Mouse (Mus musculus) neural tube, embryonic 11.5 days (tissue): ENCODE data around the gene Uchl3. TPM values are rescaled to one million over a fixed set of nuclear protein-coding genes. Genes with fewer than 3 reads are reported as not detected.

Experiments used
- ATAC-seq: fragments of 200-750 bp; cut with Nextera tagmentation; 2 replicates; pipeline ENCODE4 v1.8.0; 2017; ENCODE audit warnings: moderate number of reproducible peaks, mild to moderate bottlenecking, moderate TSS enrichment, moderate library complexity; ENCODE audit not compliant: insufficient read depth, low FRiP score, low TSS enrichment
- DNase-seq: peaks from one replicate; pipeline ENCODE4 v3.0.0-alpha.2; 2015; ENCODE audit warnings: low spot score
- H3K27ac ChIP-seq: fragments of 300-500 bp; sonication (generic); 2 replicates; pipeline ENCODE4 v1.5.1; 2014; ENCODE audit warnings: low read depth, mild to moderate bottlenecking, low read length
- H3K27me3 ChIP-seq: fragments of 300-500 bp; sonication (generic); 2 replicates; pipeline ENCODE4 v1.6.1; 2014; ENCODE audit warnings: mild to moderate bottlenecking, low read length, mixed read lengths; ENCODE audit not compliant: control insufficient read depth, insufficient read depth
- H3K36me3 ChIP-seq: fragments of 300-500 bp; sonication (generic); 2 replicates; pipeline ENCODE4 v1.6.1; 2014; ENCODE audit warnings: mild to moderate bottlenecking, low read length, moderate library complexity, mixed read lengths; ENCODE audit not compliant: control insufficient read depth, insufficient read depth
- H3K4me1 ChIP-seq: fragments of 300-500 bp; sonication (generic); 2 replicates; pipeline ENCODE4 v1.6.1; 2014; ENCODE audit warnings: low read length, mixed read lengths; ENCODE audit not compliant: control insufficient read depth, insufficient read depth
- H3K4me2 ChIP-seq: fragments of 300-500 bp; sonication (generic); 2 replicates; pipeline ENCODE4 v1.6.1; 2014; ENCODE audit warnings: low read depth, mild to moderate bottlenecking, moderate library complexity
- H3K4me3 ChIP-seq: fragments of 300-500 bp; sonication (generic); 2 replicates; pipeline ENCODE4 v1.5.1; 2014; ENCODE audit warnings: low read depth, low read length
- H3K9ac ChIP-seq: fragments of 300-500 bp; sonication (generic); 2 replicates; pipeline ENCODE4 v1.6.1; 2014; ENCODE audit warnings: mild to moderate bottlenecking, low read length
- H3K9me3 ChIP-seq: fragments of 300-500 bp; sonication (generic); 2 replicates; pipeline ENCODE4 v1.6.1; 2016; ENCODE audit warnings: low read length; ENCODE audit not compliant: control insufficient read depth
- WGBS: fragments of 180-500 bp; shearing (Covaris S2); extraction: QIAGEN DNeasy Blood & Tissue Kit; methylation state at CpG from one replicate; pipeline ENCODE4 v1.1.7; 2014; 5-methylcytosine and 5-hydroxymethylcytosine counted together
- polyA plus RNA-seq: library from polyadenylated mRNA; unstranded; fragments of >200 nt; fragmentation: Nextera tagmentation; extraction: Ambion mirVana; gene quantifications from 2 replicates; pipeline ENCODE4 v1.2.1, GENCODE M21; 2014

The Uchl3 gene
- polyA plus RNA-seq, 1 experiment from 2014 or later: 175 TPM

GRCm38 (mm10) chr14:101630548-101630947, 23.2 kb upstream of the Uchl3 start:
- Histone ChIP-seq H3K9ac (no peak overlapping the region), H3K9me3 (no peaks in the 10 kb centered on the region), H3K36me3 (peaks cover 3% of the 10 kb centered on the region; the same call in 1 of the 2 replicates), H3K27ac (no peak overlapping the region), H3K4me2 (no peak overlapping the region), H3K4me1 (no peaks in the 10 kb centered on the region), H3K4me3 (no peak overlapping the region), H3K27me3 (no peaks in the 10 kb centered on the region)
- WGBS: 92% methylated on average over 2 of the region's 2 CpGs
- no peak for DNase-seq
- ATAC-seq: no peak

- Histone ChIP-seq H3K4me2 (no peak overlapping the region), H3K4me1 (peaks cover 4% of the 10 kb centered on the region; the same call in 1 of the 2 replicates), H3K4me3 (no peak overlapping the region), H3K36me3 (peaks cover 3% of the 10 kb centered on the region; the same call in 1 of the 2 replicates), H3K9ac (no peak overlapping the region), H3K9me3 (no peaks in the 10 kb centered on the region), H3K27ac (no peak overlapping the region), H3K27me3 (no peaks in the 10 kb centered on the region)
- WGBS: 96% methylated on average over 1 of the region's 1 CpGs
- no peak for DNase-seq
- ATAC-seq: no peak
Measured at GRCm38 (mm10) chr14:101635765-101636164, 18.0 kb upstream of the Uchl3 start.

- no peak overlapping the region for H3K9ac ChIP-seq
- H3K27me3 ChIP-seq: no peaks in the 10 kb centered on the region
- no peak overlapping the region for H3K4me3 ChIP-seq
- no peaks in the 10 kb centered on the region for H3K9me3 ChIP-seq
- peaks cover 3% of the 10 kb centered on the region; the same call in 1 of the 2 replicates for H3K36me3 ChIP-seq
- no peak for DNase-seq
- 89% methylated on average over 6 of the region's 6 CpGs for WGBS
- no peak for ATAC-seq
- peaks cover 4% of the 10 kb centered on the region; the same call in 1 of the 2 replicates for H3K4me1 ChIP-seq
- H3K4me2 ChIP-seq: no peak overlapping the region
- no peak overlapping the region for H3K27ac ChIP-seq
Measured at GRCm38 (mm10) chr14:101637381-101637780, 16.4 kb upstream of the Uchl3 start.

GRCm38 (mm10) chr14:101640153-101640843, 13.5 kb upstream of the Uchl3 start, which contains the start of gene Commd6:
TSS of gene Commd6 (minus strand) at chr14:101640686.
- WGBS: under 1% methylated on average over 39 of the region's 39 CpGs

GRCm38 (mm10) chr14:101644948-101645347, 8.8 kb upstream of the Uchl3 start:
- Histone ChIP-seq H3K27me3 (no peaks in the 10 kb centered on the region), H3K4me3 (no peak overlapping the region), H3K9me3 (no peaks in the 10 kb centered on the region), H3K4me1 (no peaks in the 10 kb centered on the region), H3K9ac (no peak overlapping the region), H3K36me3 (no peaks in the 10 kb centered on the region), H3K4me2 (no peak overlapping the region), H3K27ac (no peak overlapping the region)
- no peak for ATAC-seq
- DNase-seq: no peak
- WGBS: 92% methylated on average over 1 of the region's 1 CpGs

More at GRCm38 (mm10) chr14:101640153-101640843, 13.5 kb upstream of the Uchl3 start, which contains the start of gene Commd6:
- peak; percentile 91 for DNase-seq
- peak; percentile 99 for ATAC-seq
- no peaks in the 10 kb centered on the region for H3K36me3 ChIP-seq
- H3K4me2 ChIP-seq: peak within 1 kb of the TSS; percentile 68
- H3K27ac ChIP-seq: peak within 1 kb of the TSS; percentile 42; the same call in 1 of the 2 replicates
- peak within 1 kb of the TSS; percentile 80 for H3K9ac ChIP-seq
- no peaks in the 10 kb centered on the region for H3K9me3 ChIP-seq
- H3K4me3 ChIP-seq: peak within 1 kb of the TSS; percentile 78
- peaks cover 4% of the 10 kb centered on the region; the same call in 1 of the 2 replicates for H3K4me1 ChIP-seq
- H3K27me3 ChIP-seq: no peaks in the 10 kb centered on the region

- H3K4me1 ChIP-seq: peaks cover 4% of the 10 kb centered on the region; the same call in 1 of the 2 replicates
- no peak overlapping the region for H3K27ac ChIP-seq
- H3K4me2 ChIP-seq: no peak overlapping the region
- H3K27me3 ChIP-seq: no peaks in the 10 kb centered on the region
- H3K9ac ChIP-seq: no peak overlapping the region
- no peak overlapping the region for H3K4me3 ChIP-seq
- DNase-seq: no peak
- no peaks in the 10 kb centered on the region for H3K9me3 ChIP-seq
- no peaks in the 10 kb centered on the region for H3K36me3 ChIP-seq
- WGBS: 86% methylated on average over 4 of the region's 4 CpGs
- no peak for ATAC-seq
Measured at GRCm38 (mm10) chr14:101650551-101650950, 3.2 kb upstream of the Uchl3 start.

GRCm38 (mm10) chr14:101652571-101652970, 1.2 kb upstream of the Uchl3 start:
- peaks cover 4% of the 10 kb centered on the region; the same call in 1 of the 2 replicates for H3K4me1 ChIP-seq
- no peak overlapping the region for H3K4me2 ChIP-seq
- ATAC-seq (no peak), DNase-seq (no peak)
- H3K4me3 ChIP-seq: no peak overlapping the region
- no peaks in the 10 kb centered on the region for H3K36me3 ChIP-seq
- no peak overlapping the region for H3K9ac ChIP-seq
- H3K27me3 ChIP-seq: no peaks in the 10 kb centered on the region
- no peak overlapping the region for H3K27ac ChIP-seq
- H3K9me3 ChIP-seq: no peaks in the 10 kb centered on the region
- 92% methylated on average over 6 of the region's 6 CpGs for WGBS

GRCm38 (mm10) chr14:101654526-101654909, 751 bp downstream of the Uchl3 start:
- peak overlapping the region; percentile 84 for H3K9ac ChIP-seq
- no peak overlapping the region for H3K27ac ChIP-seq
- H3K9me3 ChIP-seq: no peaks in the 10 kb centered on the region
- H3K4me1 ChIP-seq: peaks cover 4% of the 10 kb centered on the region; the same call in 1 of the 2 replicates
- H3K36me3 ChIP-seq: no peaks in the 10 kb centered on the region
- WGBS: 2% methylated on average over 10 of the region's 10 CpGs
- H3K4me2 ChIP-seq: peak overlapping the region; percentile 93
- H3K27me3 ChIP-seq: no peaks in the 10 kb centered on the region
- peak overlapping the region; percentile 98 for H3K4me3 ChIP-seq
- no peak for DNase-seq
- 0 out of 2 replicates have a peak, but pooled peaks have one; percentile 3 for ATAC-seq

- no peaks in the 10 kb centered on the region for H3K27me3 ChIP-seq
- H3K27ac ChIP-seq: no peak overlapping the region
- no peaks in the 10 kb centered on the region for H3K9me3 ChIP-seq
- 88% methylated on average over 10 of the region's 10 CpGs for WGBS
- DNase-seq (no peak), ATAC-seq (no peak)
- H3K4me2 ChIP-seq: no peak overlapping the region
- peaks cover 4% of the 10 kb centered on the region; the same call in 1 of the 2 replicates for H3K4me1 ChIP-seq
- no peaks in the 10 kb centered on the region for H3K36me3 ChIP-seq
- H3K4me3 ChIP-seq: no peak overlapping the region
- H3K9ac ChIP-seq: no peak overlapping the region
Measured at GRCm38 (mm10) chr14:101656307-101656706, 2.5 kb downstream of the Uchl3 start.
